Mouse (Mus musculus) brain, embryonic 14.5 days (tissue): ENCODE results near the gene Btrc.
"Not testable (repeated sequence)": the region's sequence is repeated elsewhere in the genome, so short reads cannot be mapped to it uniquely, and the experiment has no call there.

Experiments used
- CTCF ChIP-seq: fragments of 200-500 bp; IDR thresholded peaks from 2 replicates; pipeline ENCODE4 v1.5.1; 2012; ENCODE audit warnings: inconsistent platforms, mild to moderate bottlenecking, moderate library complexity, borderline replicate concordance; ENCODE audit not compliant: insufficient read depth, insufficient read length; ENCODE audit errors: extremely low read depth
- POLR2A ChIP-seq: fragments of 200-500 bp; IDR thresholded peaks from 2 replicates; pipeline ENCODE4 v1.6.1; 2012; ENCODE audit warnings: mild to moderate bottlenecking, inconsistent platforms, borderline replicate concordance; ENCODE audit not compliant: poor library complexity, insufficient read depth, insufficient read length, severe bottlenecking; ENCODE audit errors: extremely low read depth

DNA sequence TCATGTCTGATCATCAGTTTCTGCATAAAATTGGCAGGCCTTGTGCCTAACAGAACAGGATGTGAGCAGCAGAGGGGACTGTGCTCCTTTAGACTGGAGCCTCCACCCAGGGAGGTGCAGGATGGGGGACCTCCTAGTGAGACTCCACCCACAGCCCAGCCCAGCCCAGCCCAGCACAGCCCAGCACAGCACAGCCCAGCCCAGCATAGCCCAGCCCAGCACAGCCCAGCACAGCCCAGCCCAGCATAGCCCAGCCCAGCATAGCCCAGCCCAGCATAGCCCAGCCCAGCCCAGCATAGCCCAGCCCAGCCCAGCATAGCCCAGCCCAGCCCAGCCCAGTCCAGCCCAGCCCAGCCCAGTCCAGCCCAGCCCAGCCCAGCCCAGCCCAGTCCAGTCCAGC is 184.7 kb downstream of the Btrc start:
- TF ChIP-seq CTCF, POLR2A: not testable (repeated sequence)
